Mouse (Mus musculus): ENCODE data around the gene Prmt7. TPM values are rescaled to one million over a fixed set of nuclear protein-coding genes. Genes with fewer than 3 reads are reported as not detected.
"Not testable (repeated sequence)": the region's sequence is repeated elsewhere in the genome, so short reads cannot be mapped to it uniquely, and the experiment has no call there.

The Prmt7 gene
- 10 to 100 TPM; 18.7 to 20.4 TPM for total RNA-seq (2021)
- long read RNA-seq, experiment 1, transcript Prmt7-201 (18 exons, 3,472 nt): major isoform, 107 of 120 reads
- long read RNA-seq, experiment 1, partial matches to known transcripts: 8 of 120 reads
- long read RNA-seq, experiment 1, other reads (novel, unspliced or antisense): 5 of 120 reads
- long read RNA-seq, experiment 2, transcript Prmt7-201 (18 exons, 3,472 nt): major isoform, 101 of 120 reads
- long read RNA-seq, experiment 2, partial matches to known transcripts: 13 of 120 reads
- long read RNA-seq, experiment 2, other reads (novel, unspliced or antisense): 6 of 120 reads

DNA sequence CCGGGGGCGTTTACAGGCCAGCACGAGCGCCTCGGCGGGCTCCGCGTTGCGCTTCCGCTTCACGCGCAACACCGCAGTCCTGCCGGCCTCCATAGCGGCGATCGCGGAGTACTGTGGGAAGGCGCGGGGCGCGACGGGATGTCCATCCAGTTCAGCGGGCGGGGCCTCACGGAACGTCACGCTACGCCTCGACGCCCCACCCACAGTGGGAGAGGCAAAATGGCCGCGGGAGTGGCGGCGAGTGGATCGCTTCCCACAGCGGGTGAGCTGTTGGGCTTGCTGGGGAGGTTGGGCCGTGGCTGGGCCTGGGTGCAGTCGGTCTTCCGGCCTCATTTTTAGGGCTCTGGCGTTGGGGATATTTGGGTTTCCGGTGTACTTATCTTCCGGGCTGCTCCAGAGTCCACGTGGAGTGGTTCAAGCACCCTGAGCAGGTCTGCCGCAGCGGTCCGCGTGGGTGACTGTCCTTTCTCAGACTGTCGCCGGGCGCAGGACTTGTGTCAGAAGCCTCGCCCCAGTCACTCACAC is at the start of gene Prmt7, which contains the start of gene Slc7a6os:
Gene Prmt7, plus strand, starts transcription at position 116 of the 525 bp plus-strand sequence.
Gene Slc7a6os, minus strand, starts transcription at position 115 of the 525 bp plus-strand sequence.
- intact Hi-C loops (cut with DNase I): loop anchor here (2.0 to 5.0 kb wide), 3 partner anchors 44 to 191 kb away; no protein-coding TSS in a partner anchor
- peak; percentile 94 to 96 for DNase-seq

DNA sequence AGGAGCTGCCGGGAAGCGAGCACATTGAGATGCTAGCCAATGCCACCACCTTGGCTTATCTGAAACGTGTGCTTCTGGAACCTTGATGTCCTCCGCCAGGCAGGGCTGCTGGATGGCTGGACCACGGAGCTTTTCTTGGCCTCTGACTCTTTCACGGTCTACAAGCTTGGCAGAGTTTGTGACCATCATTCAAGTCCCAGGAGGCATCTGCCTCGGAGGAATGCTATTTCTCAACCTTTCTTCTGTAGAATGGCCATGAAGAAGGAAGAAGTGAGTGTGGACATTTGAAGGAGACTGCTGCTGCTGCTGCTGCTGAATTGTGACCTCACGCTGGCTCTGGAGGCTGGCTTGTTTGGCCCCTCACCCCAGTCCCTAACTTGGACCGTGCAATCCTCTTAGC is 47.5 kb upstream of the Prmt7 start:
- no peak for DNase-seq
- intact Hi-C loops (cut with DNase I): no loop called here

DNA sequence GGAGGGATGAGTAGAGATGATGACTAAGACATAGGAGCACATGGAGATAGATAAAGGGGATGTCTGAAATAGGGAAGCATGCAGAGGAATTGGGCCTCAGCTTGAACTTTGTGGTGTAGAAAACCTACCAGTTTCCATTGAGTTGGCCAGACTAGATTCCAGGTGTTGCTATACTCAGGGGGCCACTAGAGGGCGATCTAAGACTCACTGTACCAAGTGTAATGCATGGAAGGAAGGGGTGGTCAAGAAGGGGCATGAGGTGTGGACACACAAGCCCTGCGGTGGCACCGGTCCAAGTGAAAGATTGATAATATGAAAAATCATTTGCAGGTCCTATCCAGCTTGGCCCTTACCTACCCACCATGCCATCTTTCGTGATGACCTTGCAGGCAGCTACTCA is 45.3 kb upstream of the Prmt7 start:
- intact Hi-C loops (cut with DNase I): no loop called here
- DNase-seq: peak; percentile 65 to 80

DNA sequence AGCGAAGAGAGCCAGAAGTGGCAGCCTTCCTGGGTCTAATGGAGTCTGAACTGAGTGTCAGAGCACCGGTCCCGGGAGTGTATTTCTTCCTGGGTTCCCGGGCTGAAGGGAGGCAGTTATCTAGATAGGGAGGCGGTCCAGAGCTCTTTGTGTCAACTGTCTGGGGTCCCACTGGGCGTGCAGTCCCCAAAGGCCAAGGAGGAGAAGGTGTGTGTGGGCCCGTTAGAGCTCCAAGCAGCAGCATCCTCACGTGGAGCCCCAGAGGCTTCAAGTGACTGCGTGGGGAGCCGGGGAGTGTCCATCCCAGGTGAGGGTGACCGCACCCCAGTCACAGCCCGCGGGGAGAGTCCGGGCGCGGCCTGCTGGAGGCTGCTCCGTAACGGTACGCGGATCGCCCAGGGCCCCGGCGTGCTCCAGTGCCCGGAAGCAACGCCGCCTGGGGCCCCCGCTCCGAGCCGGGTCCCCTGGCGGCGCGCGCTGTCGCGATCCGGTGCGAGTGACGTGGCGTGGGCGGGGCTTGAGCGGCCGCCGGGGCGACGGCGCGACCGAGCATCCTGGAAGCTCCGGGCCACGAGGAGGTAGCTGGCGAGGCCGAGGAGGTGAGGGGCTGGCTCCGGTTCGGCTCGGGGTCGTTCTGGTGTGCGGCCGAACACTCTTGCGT is 42.2 kb upstream of the Prmt7 start, which contains the start of gene Slc7a6:
Gene Slc7a6, plus strand, starts transcription at position 502 of the 661 bp plus-strand sequence.
- peak; percentile 90 to 91 for DNase-seq
- intact Hi-C loops (cut with DNase I): loop anchor here (2.0 kb wide), 1 partner anchor 28 kb away; no protein-coding TSS in a partner anchor

DNA sequence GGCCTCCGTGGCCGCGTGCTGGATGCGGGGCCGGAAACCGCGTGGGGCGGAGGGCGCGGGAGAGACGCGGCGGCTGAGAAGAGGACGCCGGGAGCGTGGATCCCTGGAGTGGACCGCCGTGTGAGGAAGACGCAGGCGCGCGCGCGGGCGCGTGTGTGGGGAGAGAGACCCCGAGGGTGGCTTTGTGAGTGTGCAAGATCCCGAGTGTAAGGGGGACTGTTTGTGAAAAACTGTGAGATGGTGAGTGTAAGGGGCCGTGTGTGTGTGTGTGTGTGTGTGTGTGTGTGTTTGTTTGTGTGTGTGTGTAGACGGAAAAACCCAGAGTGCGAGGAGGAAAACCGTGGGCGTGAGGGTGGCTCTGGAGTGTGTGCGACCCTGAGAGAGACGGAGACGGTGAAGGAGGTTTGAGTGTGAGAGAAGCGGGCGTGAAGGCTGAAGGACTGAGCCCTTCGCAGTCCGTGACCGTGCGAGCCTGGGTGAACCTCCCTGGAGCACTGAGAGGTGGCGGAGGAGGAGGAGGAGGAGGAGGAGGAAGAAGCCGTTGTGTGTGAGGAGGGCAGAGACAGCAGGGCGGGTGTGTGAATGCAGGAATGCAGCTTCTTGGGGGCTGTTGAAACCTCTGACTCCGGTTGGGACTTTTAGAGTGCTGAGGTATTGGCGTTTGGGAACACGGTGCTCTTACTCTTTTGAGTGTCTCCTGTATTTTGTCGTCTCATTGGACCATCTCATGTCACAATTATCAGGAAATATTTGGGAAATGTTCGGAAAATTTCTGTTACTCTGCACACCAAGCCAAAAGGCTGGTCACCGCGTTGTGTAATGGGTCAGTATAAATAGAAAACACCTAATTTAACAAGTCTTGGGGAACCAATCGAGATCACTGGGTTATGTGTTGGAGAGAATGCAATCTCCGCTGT is 41.5 kb upstream of the Prmt7 start:
- intact Hi-C loops (cut with DNase I): loop anchor here (2.0 kb wide), 1 partner anchor 28 kb away; no protein-coding TSS in a partner anchor
- peak; percentile 41 to 42 for DNase-seq

DNA sequence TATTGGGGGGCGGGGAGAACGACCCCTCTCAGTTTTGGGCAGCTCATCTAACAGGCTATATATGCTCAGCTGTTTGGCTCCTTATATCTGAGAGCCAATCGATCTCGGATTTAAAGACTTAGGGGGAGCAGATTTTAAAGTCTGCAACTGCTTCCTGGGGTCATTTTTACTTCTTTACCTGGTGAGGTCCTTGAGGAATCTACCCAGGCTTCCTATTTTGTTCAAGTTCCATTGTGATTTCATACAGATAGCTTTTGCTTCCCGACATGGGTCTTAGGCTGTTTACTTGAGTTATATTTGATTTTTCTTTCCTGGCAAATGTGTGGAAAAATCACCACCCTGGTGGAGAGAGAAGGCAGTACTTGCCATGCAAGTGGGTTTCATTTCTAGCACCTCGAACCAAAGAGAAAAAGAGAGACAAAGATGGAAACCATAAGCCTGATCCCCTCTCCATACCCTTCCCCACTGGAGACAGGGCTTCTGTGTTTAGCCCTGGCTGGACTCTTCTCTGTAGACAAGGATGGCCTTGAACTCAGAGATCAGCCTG is 40.7 kb upstream of the Prmt7 start:
- intact Hi-C loops (cut with DNase I): loop anchor here (2.0 kb wide), 1 partner anchor 29 kb away; no protein-coding TSS in a partner anchor
- DNase-seq: no peak

DNA sequence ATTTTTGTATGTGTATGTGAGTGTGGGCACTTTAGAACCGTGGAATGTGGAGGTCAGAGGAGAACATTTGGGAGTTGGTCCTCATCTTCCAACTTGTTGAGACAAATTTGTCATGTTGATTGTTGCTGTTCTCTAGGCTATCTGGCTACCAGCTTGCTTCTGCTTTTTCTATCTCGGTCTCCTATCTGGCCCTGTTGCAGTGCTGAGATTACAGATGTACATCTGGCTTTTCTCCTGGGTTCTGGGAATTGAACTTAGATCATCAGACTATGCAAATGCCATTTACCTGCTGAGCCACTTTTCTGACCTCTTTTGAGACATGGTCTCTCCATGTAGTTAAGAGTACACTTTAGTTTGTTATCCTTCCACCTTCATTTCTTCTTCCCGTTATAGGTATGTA is 37.2 kb upstream of the Prmt7 start:
- DNase-seq: no peak
- intact Hi-C loops (cut with DNase I): no loop called here

DNA sequence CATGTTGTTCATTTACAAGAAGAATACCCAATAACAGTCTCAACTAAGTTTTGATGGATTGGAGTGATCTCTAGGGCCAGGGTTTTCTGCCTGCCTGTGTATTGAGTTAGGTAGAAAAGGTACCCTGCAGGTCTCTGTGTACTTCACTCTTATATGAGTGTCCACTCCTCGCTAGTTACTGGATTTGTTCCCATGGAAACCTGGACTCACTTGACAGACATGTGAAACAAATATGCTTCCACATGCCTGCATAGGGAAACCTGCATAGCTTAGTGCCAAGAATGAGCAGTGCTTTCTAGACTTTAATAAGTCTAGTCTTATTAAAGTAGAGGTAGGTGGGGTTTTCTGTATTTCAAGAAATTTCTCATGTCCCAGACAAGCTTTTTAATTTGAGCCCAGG is 33.8 kb upstream of the Prmt7 start:
- intact Hi-C loops (cut with DNase I): no loop called here
- no peak for DNase-seq

DNA sequence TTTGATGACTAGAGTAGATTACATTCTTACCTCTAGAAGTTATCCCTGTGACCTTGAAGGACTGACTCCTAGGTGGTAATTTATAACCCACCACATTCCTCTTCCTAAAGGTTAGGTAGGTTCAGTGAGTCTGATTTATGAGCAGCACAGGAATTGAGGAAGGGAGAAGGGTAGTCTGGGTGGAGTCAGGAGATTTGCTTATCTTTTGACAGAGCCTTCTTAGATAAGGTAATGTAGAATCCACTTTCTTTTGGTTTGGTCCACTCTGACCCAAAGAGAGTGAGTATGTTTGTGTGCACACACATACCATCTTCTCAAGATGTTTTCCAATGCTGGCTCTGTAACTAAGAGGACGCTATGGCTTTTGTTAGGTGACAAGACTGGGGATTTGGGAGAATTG is 33.1 kb upstream of the Prmt7 start:
- intact Hi-C loops (cut with DNase I): no loop called here
- no peak for DNase-seq

DNA sequence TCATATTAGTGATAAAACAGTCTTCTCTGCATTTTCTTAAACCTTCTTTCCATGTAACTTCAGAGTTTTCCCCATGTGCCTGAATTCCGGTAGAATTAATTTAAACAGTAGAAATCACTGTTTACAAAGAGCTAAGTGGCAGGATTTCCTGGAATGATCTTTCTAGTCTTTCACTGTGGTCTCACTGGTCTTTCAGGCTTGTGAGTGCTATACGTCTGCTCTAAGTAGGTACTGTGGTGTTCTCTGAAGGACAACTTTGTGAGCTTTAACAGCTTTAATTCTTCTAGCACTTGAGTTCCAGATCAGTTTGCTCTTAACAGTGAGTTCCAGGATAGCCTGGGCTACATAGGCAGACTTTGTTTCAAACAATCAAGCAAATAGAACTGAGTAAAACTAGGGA is 32.3 kb upstream of the Prmt7 start:
- DNase-seq: no peak
- intact Hi-C loops (cut with DNase I): no loop called here

DNA sequence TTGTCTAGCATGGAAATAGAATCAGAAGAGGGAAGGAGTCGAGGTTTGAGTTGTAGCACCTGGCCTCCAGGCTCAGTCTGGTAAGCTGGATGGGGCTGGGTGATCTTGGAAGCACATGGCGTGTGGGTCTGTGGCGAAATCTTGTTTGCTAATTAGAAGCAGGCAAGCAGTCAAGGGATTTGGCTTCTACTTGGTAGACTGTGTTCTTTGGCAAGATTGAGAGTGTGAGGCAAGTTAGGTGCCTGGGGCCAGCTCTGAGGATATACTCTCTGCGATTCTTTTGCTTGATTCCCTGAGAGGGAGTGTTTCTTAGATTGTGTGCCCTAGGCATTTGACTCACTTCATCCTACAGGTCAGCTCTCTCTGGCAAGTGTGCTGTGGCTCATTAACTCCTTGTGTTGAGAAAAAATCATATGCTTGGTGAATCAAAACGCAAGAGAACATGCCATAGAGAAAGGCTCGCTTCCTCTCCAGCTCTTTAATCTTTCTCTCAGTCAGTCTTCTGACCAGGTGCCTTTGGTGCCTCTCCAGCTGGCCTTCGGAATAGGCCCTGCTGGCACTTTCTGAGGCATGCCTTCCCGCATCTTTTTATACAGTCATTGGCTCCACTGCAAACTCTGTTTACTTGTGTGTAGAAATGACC is 25.0 kb upstream of the Prmt7 start:
- peak; percentile 38 to 48 for DNase-seq
- intact Hi-C loops (cut with DNase I): no loop called here

DNA sequence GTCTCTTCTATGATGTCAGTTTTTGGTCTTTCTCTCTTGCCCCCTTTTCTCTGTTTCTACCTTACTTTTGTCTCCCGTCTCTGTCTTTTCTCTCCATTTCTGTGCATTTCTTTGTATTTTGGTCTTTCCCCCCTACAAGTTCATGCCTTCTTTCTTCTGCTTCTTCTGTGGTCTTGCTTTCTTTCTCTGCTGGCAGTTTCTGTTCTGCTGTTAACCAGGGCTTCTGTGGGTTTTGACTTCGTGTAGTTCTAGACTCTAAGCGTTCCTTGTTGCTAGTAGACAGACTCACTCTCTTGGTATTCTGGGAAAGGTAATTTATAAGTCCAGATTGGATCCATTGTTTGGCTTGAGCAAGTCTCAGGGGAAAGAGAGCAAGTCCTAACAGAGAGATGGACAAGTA is 24.3 kb upstream of the Prmt7 start:
- intact Hi-C loops (cut with DNase I): no loop called here
- no peak for DNase-seq

DNA sequence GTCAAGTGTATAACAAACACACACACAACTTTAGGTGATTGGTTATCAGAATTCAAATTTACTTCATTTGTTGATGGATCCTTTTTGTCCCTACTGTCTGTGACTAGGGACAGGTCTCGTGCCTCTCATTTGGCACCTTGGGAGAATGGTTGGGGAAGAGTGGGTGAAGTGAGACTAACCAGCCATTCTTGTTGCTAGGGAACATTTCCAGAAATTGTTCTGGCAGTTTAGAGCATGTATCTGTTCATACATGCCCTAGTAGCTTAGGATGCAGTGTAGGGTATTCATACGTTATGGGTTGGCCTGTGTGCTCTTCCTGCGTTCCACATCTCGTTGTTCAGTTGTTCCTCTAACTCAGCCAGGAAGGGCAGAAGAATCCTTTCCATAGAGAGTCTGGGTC is 21.6 kb upstream of the Prmt7 start:
- no peak for DNase-seq
- intact Hi-C loops (cut with DNase I): no loop called here

DNA sequence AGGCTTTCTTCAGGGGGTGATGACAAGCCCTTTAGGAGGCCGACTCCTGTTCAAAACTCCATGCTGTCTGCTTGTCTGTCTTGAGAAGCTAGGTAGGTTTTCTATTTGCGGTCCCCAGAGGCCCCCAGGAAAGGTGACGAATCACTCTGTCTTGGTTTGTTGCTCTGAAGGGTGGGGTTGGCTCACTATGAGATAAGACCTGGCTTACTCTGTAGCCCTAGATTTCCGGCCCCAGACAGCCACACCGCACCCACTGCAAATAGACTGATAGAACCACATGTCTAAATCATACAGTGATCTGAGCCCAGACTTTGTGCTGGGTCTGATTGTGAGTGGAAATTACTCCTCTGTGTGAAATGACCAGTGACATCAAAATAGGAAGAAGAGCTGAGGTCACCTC is 19.1 kb upstream of the Prmt7 start:
- intact Hi-C loops (cut with DNase I): no loop called here
- no peak for DNase-seq

DNA sequence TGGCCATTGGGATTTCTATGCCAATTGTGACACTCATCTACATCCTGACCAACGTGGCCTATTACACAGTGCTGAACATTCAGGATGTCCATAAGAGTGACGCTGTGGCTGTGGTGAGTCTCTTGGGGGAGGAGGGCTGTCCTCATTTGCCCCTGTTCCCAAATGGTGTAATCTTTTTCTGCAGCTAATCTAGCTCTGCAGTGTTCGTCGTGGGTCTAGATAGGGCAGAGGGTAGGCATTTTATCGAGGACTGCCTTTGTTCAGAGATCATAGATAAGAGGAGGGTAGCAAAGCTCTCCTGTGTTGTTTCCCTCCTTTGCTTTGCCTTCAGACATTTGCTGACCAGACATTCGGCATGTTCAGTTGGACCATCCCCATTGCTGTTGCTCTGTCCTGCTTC is 17.6 kb upstream of the Prmt7 start:
- no peak for DNase-seq
- intact Hi-C loops (cut with DNase I): no loop called here

DNA sequence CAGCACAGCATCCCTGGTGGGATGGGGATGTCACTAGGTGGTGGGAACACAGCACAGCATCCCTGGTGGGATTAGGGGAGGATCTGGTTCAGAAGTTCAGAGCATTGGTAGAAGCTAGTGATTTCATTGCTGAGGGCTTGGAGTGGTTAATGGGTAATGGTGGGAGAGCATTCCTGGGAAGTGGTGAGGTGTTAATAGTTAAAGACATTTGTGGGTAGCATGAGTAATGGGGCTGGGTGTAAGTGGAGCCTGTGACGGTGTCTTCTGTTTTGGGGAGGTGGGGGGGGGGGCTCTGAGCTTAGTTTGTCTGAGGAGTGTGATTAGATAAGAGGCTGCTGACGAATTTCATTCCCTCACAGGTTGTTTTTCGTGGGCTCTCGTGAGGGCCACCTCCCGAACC is 16.7 kb upstream of the Prmt7 start:
- DNase-seq: no peak
- intact Hi-C loops (cut with DNase I): no loop called here

DNA sequence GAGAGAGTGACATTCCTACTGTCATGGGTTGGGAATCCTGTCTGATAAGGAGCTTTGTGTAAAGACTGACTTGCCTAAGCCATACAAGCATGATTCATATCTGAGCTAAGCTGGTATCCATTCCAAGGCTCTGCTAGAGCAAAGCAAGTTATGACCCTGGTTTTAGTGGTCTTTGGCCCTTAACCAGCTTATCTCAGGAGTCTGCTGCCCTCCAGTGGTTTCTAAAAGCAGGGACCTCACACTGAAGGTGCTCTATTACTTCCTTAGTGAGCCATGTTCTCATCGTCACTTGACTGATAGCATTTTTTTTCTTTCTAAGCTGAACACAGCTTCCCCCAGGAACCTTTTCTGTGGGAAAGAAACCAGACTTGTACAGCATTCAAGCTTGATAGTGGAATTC is 12.0 kb upstream of the Prmt7 start:
- peak; percentile 25 to 53 for DNase-seq
- intact Hi-C loops (cut with DNase I): loop anchor here (1.0 kb wide), 1 partner anchor 58 kb away; no protein-coding TSS in a partner anchor

DNA sequence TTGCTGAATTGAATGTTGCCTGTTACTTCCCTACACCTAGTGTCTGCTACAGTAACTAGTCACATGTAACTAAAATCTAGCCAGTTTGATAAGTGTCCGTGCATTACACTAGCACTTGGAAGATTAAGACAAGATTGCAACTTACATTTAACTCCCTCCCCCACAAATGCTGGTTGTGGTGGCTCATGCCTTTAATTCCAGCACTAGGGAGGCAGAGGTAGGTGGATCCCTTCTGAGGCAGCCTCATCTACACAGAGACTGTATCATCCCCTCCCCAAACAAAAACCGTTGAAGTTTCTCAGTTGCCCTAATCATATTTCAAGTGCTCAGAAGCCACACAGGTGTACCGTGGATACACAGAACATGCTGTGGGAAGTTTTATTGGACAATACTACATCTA is 11.1 kb upstream of the Prmt7 start:
- not testable (repeated sequence) for DNase-seq
- intact Hi-C loops (cut with DNase I): loop anchor here (1.0 kb wide), 1 partner anchor 59 kb away; no protein-coding TSS in a partner anchor

DNA sequence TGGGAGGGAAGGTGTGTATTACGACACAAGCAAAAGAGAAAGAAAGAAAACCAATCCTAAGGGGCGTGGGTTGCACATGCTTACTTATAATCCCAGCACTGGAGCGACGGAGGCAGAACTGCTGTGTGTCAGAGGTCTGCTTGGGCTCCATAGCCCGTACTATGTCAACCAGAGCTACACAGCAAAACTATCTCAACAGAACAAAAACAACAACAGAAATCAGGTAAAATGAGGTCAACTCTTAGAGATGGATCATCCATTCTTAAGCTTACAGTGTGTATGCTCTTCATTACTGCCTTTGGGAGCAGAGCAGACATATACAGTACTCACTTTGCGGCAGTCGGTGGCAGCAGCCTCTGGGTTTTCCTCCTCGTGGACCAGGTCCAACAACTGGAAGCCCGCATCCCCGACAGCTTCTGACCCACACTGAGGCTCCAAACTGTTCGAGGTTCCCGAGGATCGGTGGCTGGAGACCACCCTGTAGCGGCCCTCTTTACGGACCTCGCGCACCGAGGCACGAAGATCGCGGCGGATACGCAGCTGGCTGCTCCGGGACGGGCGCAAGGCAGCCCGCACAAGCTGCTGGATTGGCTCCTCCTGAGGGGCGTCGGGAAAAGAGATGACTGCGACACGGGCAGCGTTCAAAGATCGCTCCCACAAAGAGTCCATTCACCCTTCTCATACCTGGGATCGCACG is 553 bp upstream of the Prmt7 start:
- DNase-seq: peak; percentile 22 to 47
- intact Hi-C loops (cut with DNase I): loop anchor here (2.0 to 5.0 kb wide), 3 partner anchors 43 to 192 kb away; no protein-coding TSS in a partner anchor

Measured in heart, postnatal 14 days (tissue).